Mouse (Mus musculus) CH12.LX (cell line): ENCODE measurements around the gene Lrig1. TPM values are rescaled to one million over a fixed set of nuclear protein-coding genes. Genes with fewer than 3 reads are reported as not detected.

Source experiments
- DNase-seq: peaks from one replicate; pipeline ENCODE4 v3.0.0-alpha.2; 2013; ENCODE audit errors: extremely low read depth
- H3K27ac ChIP-seq: 2 replicates; pipeline ENCODE4 v1.5.1; 2012; ENCODE audit warnings: low read depth, mild to moderate bottlenecking, control low read depth, moderate library complexity; ENCODE audit not compliant: insufficient read depth
- H3K27me3 ChIP-seq: replicated peaks from 2 replicates; pipeline ENCODE3; 2012; ENCODE audit warnings: inconsistent platforms
- H3K36me3 ChIP-seq, 2 experiments: replicated peaks in 1 of 2; 2 replicates each; pipeline versions ENCODE3 to v1.6.1; 2012; ENCODE audit warnings: inconsistent platforms in 1 of 2, low read length in 1 of 2, mild to moderate bottlenecking in 1 of 2, mixed read lengths in 1 of 2, moderate library complexity in 1 of 2; ENCODE audit not compliant: control insufficient read depth in 1 of 2, insufficient read depth in 1 of 2
- H3K4me1 ChIP-seq, 2 experiments: 2 replicates each; pipeline ENCODE4 v1.6.1; 2012; ENCODE audit warnings: inconsistent platforms in 1 of 2, moderate library complexity in 1 of 2; ENCODE audit not compliant: insufficient read depth in 2 of 2, control insufficient read depth in 1 of 2
- H3K4me2 ChIP-seq: 2 replicates; pipeline ENCODE4 v1.6.1; 2012; ENCODE audit warnings: low read depth, mild to moderate bottlenecking, control low read depth; ENCODE audit not compliant: poor library complexity, insufficient read depth, severe bottlenecking
- H3K4me3 ChIP-seq, 3 experiments: fragments of 150-350 bp in 1 of 3; sonication (generic) in 1 of 3; replicated peaks in 1 of 3; 2 replicates each; pipeline versions ENCODE3 to v1.5.1; 2011 to 2012; ENCODE audit warnings: low read depth in 2 of 3, low read length in 2 of 3, mild to moderate bottlenecking in 2 of 3, moderate library complexity in 2 of 3, control low read depth in 1 of 3, improper control_type of control experiment in 1 of 3, inconsistent platforms in 1 of 3, mixed read lengths in 1 of 3; ENCODE audit not compliant: poor library complexity in 1 of 3
- H3K79me2 ChIP-seq: replicated peaks from 2 replicates; pipeline ENCODE4 v1.6.1; 2012; ENCODE audit warnings: mild to moderate bottlenecking, moderate library complexity; ENCODE audit not compliant: control insufficient read depth, poor library complexity, insufficient read depth, severe bottlenecking; ENCODE audit errors: extremely low read depth
- H3K9ac ChIP-seq: 2 replicates; pipeline ENCODE4 v1.6.1; 2012; ENCODE audit warnings: low read depth, mild to moderate bottlenecking, control low read depth, moderate library complexity; ENCODE audit not compliant: insufficient read depth
- H3K9me3 ChIP-seq: replicated peaks from 2 replicates; pipeline ENCODE3; 2012; ENCODE audit warnings: low read length, inconsistent platforms, mixed read lengths
- CHD2 ChIP-seq: IDR thresholded peaks from 2 replicates; pipeline ENCODE4 v1.6.1; 2011; ENCODE audit warnings: low read length, improper control_type of control experiment
- CTCF ChIP-seq, 2 experiments: IDR thresholded peaks in 1 of 2; conservative IDR thresholded peaks in 1 of 2; 2 replicates each; pipeline ENCODE4 v1.5.1; 2011 to 2012; ENCODE audit warnings: low read depth in 2 of 2, low read length in 2 of 2, improper control_type of control experiment in 1 of 2, inconsistent platforms in 1 of 2, mild to moderate bottlenecking in 1 of 2, moderate library complexity in 1 of 2
- E2F4 ChIP-seq: IDR thresholded peaks from 2 replicates; pipeline ENCODE4 v1.6.1; 2011; ENCODE audit warnings: low read depth, low read length, improper control_type of control experiment; ENCODE audit not compliant: insufficient replicate concordance
- ELF1 ChIP-seq: IDR thresholded peaks from 2 replicates; pipeline ENCODE4 v1.6.1; 2014; ENCODE audit warnings: low read depth, mild to moderate bottlenecking, inconsistent platforms, low read length, improper control_type of control experiment
- EP300 ChIP-seq: IDR thresholded peaks from 2 replicates; pipeline ENCODE4 v1.6.1; 2011; ENCODE audit warnings: low read length, improper control_type of control experiment
- ETS1 ChIP-seq: conservative IDR thresholded peaks from 2 replicates; pipeline ENCODE4 v1.6.1; 2012; ENCODE audit warnings: low read depth, mild to moderate bottlenecking, inconsistent platforms, low read length, improper control_type of control experiment, moderate library complexity
- GABPA ChIP-seq: IDR thresholded peaks from 2 replicates; pipeline ENCODE4 v1.6.1; 2012; ENCODE audit warnings: low read depth, low read length, improper control_type of control experiment, inconsistent platforms; ENCODE audit not compliant: insufficient replicate concordance
- HCFC1 ChIP-seq: IDR thresholded peaks from 2 replicates; pipeline ENCODE4 v1.6.1; 2012; ENCODE audit warnings: low read depth, mild to moderate bottlenecking, inconsistent platforms, low read length, improper control_type of control experiment
- IRF4 ChIP-seq: IDR thresholded peaks from 2 replicates; pipeline ENCODE4 v1.6.1; 2014; ENCODE audit warnings: low read depth, mild to moderate bottlenecking, inconsistent platforms, low read length, improper control_type of control experiment
- JUND ChIP-seq: conservative IDR thresholded peaks from 2 replicates; pipeline ENCODE4 v1.6.1; 2011; ENCODE audit warnings: low read depth, low read length, improper control_type of control experiment
- MXI1 ChIP-seq: IDR thresholded peaks from 2 replicates; pipeline ENCODE4 v1.6.1; 2011; ENCODE audit warnings: mild to moderate bottlenecking, low read depth, low read length, improper control_type of control experiment
- NELFE ChIP-seq: IDR thresholded peaks from 2 replicates; pipeline ENCODE4 v1.6.1; 2011; ENCODE audit warnings: low read depth, low read length, improper control_type of control experiment
- NRF1 ChIP-seq: IDR thresholded peaks from 2 replicates; pipeline ENCODE4 v1.6.1; 2014; ENCODE audit warnings: low read depth, mild to moderate bottlenecking, inconsistent platforms, low read length, improper control_type of control experiment, moderate library complexity
- RCOR1 ChIP-seq: conservative IDR thresholded peaks from 2 replicates; pipeline ENCODE4 v1.6.1; 2012; ENCODE audit warnings: low read depth, mild to moderate bottlenecking, inconsistent platforms, low read length, improper control_type of control experiment
- USF2 ChIP-seq: conservative IDR thresholded peaks from 2 replicates; pipeline ENCODE4 v1.6.1; 2011; ENCODE audit warnings: low read depth, low read length, improper control_type of control experiment
- ZNF384 ChIP-seq: IDR thresholded peaks from 2 replicates; pipeline ENCODE4 v1.6.1; 2012; ENCODE audit warnings: low read depth, low read length, improper control_type of control experiment, inconsistent platforms
- dilution Hi-C: fragments of 300-500 bp; cut with MboI; formaldehyde crosslinking; loops from 2 replicates; pipeline ENCODE4 v1.14.3; 2020; ENCODE audit warnings: low sequenced_read_pairs; ENCODE audit not compliant: extremely low pct_unique_long_range_greater_than_20kb, extremely low pct_ligation_motif_present
- in situ Hi-C: fragments of 300-500 bp; cut with MboI; formaldehyde crosslinking; loops from 3 replicates; pipeline ENCODE4 v1.14.3; 2019; ENCODE audit warnings: low sequenced_read_pairs, low pct_ligation_motif_present, low pct_unique_long_range_greater_than_20kb, mixed read lengths
- polyA plus RNA-seq: library from polyadenylated mRNA; unstranded; fragments of >175 nt; gene quantifications from 2 replicates; pipeline ENCODE4 v1.2.1, GENCODE M21; 2012; ENCODE audit warnings: low read depth; ENCODE audit not compliant: insufficient read length
- total RNA-seq, 2 experiments: library from RNA; depleted of rRNA; stranded (reverse); fragments of 300-350 nt in 1 of 2; fragments of >200 nt in 1 of 2; gene quantifications; 2 replicates each; pipeline ENCODE4 v1.2.3; 2012 to 2014

Lrig1 gene
- total and polyA plus RNA-seq, 3 experiments = 0.43 TPM; not detected in 2

DNA sequence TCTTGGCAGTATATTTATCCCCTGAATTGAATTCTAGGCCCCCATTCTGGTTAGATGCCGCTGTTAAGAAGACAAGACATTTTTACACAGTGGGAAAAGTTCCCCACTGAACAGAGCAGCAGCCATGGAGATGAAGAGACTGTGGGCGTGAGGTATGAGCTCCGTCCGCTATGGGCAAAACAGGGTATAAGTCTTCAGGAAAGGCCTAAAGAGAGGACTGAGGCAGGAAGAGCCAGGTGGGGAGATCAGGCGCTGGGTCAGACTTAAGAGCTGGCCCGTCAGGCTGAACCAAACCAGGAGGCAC, 68.2 kb downstream of the Lrig1 start:
- Histone ChIP-seq H3K27me3 (no peaks in the 10 kb centered on the region), H3K9ac (no peak overlapping the region), H3K36me3 (no peaks in the 10 kb centered on the region), H3K27ac (no peak overlapping the region), H3K4me3 (no peak overlapping the region), H3K9me3 (no peaks in the 10 kb centered on the region), H3K79me2 (no peaks in the 10 kb centered on the region), H3K4me2 (no peak overlapping the region), H3K4me1 (peaks cover 0 to 8% of the 10 kb centered on the region in 2 experiments; a peak in 2 of 4 replicates)
- no peak for DNase-seq
- dilution Hi-C loops = no loop called here
- TF ChIP-seq CHD2 (no peak), RCOR1 (no peak), JUND (no peak), USF2 (no peak), ETS1 (no peak), GABPA (no peak), IRF4 (no peak), EP300 (no peak), ZNF384 (no peak), MXI1 (no peak), CTCF (conservative IDR thresholded peaks at IDR 0.05 in 1 of 2, IDR thresholded peaks at IDR 0.05 in 1 of 2; ENCODE audit: low read depth in 2 of 2, low read length in 2 of 2) (no peak), NELFE (no peak), E2F4 (no peak)
- in situ Hi-C loops = loop anchor here (10.0 kb wide), 1 partner anchor 353 kb away; no protein-coding TSS in a partner anchor

GRCm38 (mm10) chr6:94631051-94631778, 68.7 kb downstream of the Lrig1 start:
- in situ Hi-C loops = loop anchor here (10.0 kb wide), 1 partner anchor 354 kb away; no protein-coding TSS in a partner anchor
- Histone ChIP-seq H3K79me2 (no peaks in the 10 kb centered on the region), H3K4me3 (no peak overlapping the region), H3K36me3 (no peaks in the 10 kb centered on the region), H3K9me3 (no peaks in the 10 kb centered on the region), H3K27ac (no peak overlapping the region), H3K4me2 (no peak overlapping the region), H3K4me1 (peaks cover 0 to 8% of the 10 kb centered on the region in 2 experiments; a peak in 2 of 4 replicates), H3K9ac (no peak overlapping the region), H3K27me3 (no peaks in the 10 kb centered on the region)
- DNase-seq = no peak
- dilution Hi-C loops = no loop called here
- TF ChIP-seq NRF1 = no peak
- TF ChIP-seq JUND = no peak
- no peak for TF ChIP-seq HCFC1
- no peak for TF ChIP-seq ELF1
